ENCODE assay signal across 8 mouse cellular contexts in the genomic region with DNA sequence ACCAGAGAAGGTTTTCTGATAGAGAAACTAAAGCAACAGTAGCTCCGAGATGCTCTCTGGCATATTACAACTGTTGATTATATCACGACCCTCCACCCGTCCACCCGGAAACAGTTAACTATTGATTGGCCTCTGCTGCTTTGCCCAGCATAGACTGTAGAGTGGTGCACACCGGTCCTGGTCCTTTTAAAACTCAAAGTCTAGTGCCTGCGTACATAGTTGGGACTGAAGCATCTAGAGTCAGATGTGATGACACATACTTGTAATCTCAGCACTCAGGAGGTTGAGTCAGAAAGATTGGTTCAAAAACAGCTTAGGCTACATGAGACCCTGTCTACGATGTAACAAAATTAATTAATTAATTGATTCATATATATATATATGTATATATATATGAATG. TPM values are rescaled to one million over a fixed set of nuclear protein-coding genes. Genes with fewer than 3 reads are reported as not detected.
A peak's percentile ranks its signal among the peaks of the same experiment; 100 is the strongest.
DNase-seq lines count a peak whose midpoint lies in the region; ATAC-seq and TF ChIP-seq lines count a peak whose summit lies in the region.

No protein-coding gene starts in this region.

- H3K27ac ChIP-seq in layer of hippocampus, adult 2 months = peak overlapping the region; percentile 87
- no peak overlapping the region for H3K27ac ChIP-seq in intestine, embryonic 14.5 days (ENCODE audit: low read depth)
- H3K27ac ChIP-seq in midbrain, postnatal 0 days (ENCODE audit: low read depth, low read length) = peak overlapping the region; percentile 62; the same call in 1 of the 2 replicates

- peaks cover 8% of the 10 kb centered on the region for H3K4me1 ChIP-seq in intestine, embryonic 14.5 days (replicated peaks; ENCODE audit: control insufficient read depth, insufficient read depth, low read length)
- peaks cover 7% of the 10 kb centered on the region; the same call in 1 of the 2 replicates for H3K4me1 ChIP-seq in midbrain, postnatal 0 days (ENCODE audit: insufficient read depth, low read length)

- H3K4me3 ChIP-seq in layer of hippocampus, adult 2 months = peak overlapping the region; percentile 66
- H3K4me3 ChIP-seq in intestine, embryonic 14.5 days (ENCODE audit: low read depth, low read length) = peak overlapping the region; percentile 78
- H3K4me3 ChIP-seq in midbrain, postnatal 0 days (ENCODE audit: low read depth, low read length) = peak overlapping the region; percentile 73

- peak overlapping the region; percentile 69 for H3K4me2 ChIP-seq in intestine, embryonic 14.5 days (ENCODE audit: low read length)
- peak overlapping the region; percentile 57 for H3K4me2 ChIP-seq in midbrain, postnatal 0 days (ENCODE audit: low read depth, low read length, poor library complexity, severe bottlenecking)

- TF ChIP-seq CTCF in layer of hippocampus, adult 2 months (conservative IDR thresholded peaks at IDR 0.05) = no peak
- TF ChIP-seq CTCF in midbrain, postnatal 0 days (IDR thresholded peaks at IDR 0.05) = no peak

- no peaks in the 10 kb centered on the region for H3K9me3 ChIP-seq in intestine, embryonic 14.5 days (ENCODE audit: control insufficient read depth, low read length)
- no peaks in the 10 kb centered on the region for H3K9me3 ChIP-seq in midbrain, postnatal 0 days (ENCODE audit: low read length)

- peak overlapping the region; percentile 56 for H3K9ac ChIP-seq in intestine, embryonic 14.5 days (ENCODE audit: low read length)
- H3K9ac ChIP-seq in midbrain, postnatal 0 days (replicated peaks; ENCODE audit: low read length, poor library complexity, severe bottlenecking) = peak overlapping the region; percentile 71

- ATAC-seq in common myeloid progenitor, adult 5-6 weeks (replicated peaks; ENCODE audit: low read depth, poor library complexity, severe bottlenecking) = 0 out of 2 replicates have a peak, but pooled peaks have one; percentile 12
- ATAC-seq in intestine, embryonic 14.5 days (replicated peaks; ENCODE audit: low FRiP score, low TSS enrichment, low read depth) = no peak
- ATAC-seq in midbrain, postnatal 0 days (ENCODE audit: low FRiP score) = no peak

- 16% methylated on average over 7 of the region's 7 CpGs for WGBS in intestine, embryonic 14.5 days
- 29% methylated on average over 7 of the region's 7 CpGs for WGBS in midbrain, postnatal 0 days

- DNase-seq in layer of hippocampus, adult 2 months (ENCODE audit: low spot score in 2 of 2) = no peak
- DNase-seq in layer of hippocampus, adult 11-12 months (ENCODE audit: low spot score) = no peak
- no peak for DNase-seq in intestine, embryonic 14.5 days (ENCODE audit: low spot score)
- DNase-seq in midbrain, postnatal 0 days (ENCODE audit: low spot score) = no peak
- DNase-seq in adipocyte (ENCODE audit: low spot score) = no peak
- no peak for DNase-seq in thymus, postnatal 25 days
- DNase-seq in adrenal gland, adult 18-20 months (ENCODE audit: low spot score in 2 of 2) = no peak

- peaks cover 16% of the 10 kb centered on the region; the same call in 1 of the 2 replicates for H3K36me3 ChIP-seq in intestine, embryonic 14.5 days (ENCODE audit: control insufficient read depth, insufficient read depth, low read length)
- H3K36me3 ChIP-seq in midbrain, postnatal 0 days (ENCODE audit: insufficient read depth, low read length) = peaks cover 6% of the 10 kb centered on the region; the same call in 1 of the 2 replicates

- no peaks in the 10 kb centered on the region for H3K27me3 ChIP-seq in intestine, embryonic 14.5 days (replicated peaks; ENCODE audit: control insufficient read depth, insufficient read depth, low read length)
- no peaks in the 10 kb centered on the region for H3K27me3 ChIP-seq in midbrain, postnatal 0 days (ENCODE audit: insufficient read depth, low read length)

RNA-seq across cellular contexts. Expression of a gene that starts 0.7 kb away (rescaled TPM):
- total RNA-seq in layer of hippocampus, adult 2 months (2021) = 10 to 100 TPM; 23.7 to 25.0 TPM
- total RNA-seq in common myeloid progenitor, adult 5-6 weeks (2017) = 18.8 and 22.0 TPM in 2 replicates
- 36.0 and 36.6 TPM in 2 replicates for polyA plus RNA-seq in intestine, embryonic 14.5 days (2014; fragmentation: Nextera tagmentation; extraction: Ambion mirVana)
- total RNA-seq in midbrain, postnatal 0 days (2014; rRNA removed) = 15.5 and 15.8 TPM in 2 replicates
- polyA plus RNA-seq in midbrain, postnatal 0 days (2015; fragmentation: Nextera tagmentation; extraction: Ambion mirVana) = 14.8 and 15.6 TPM in 2 replicates
- 10 to 100 TPM; 34.7 to 52.2 TPM for total RNA-seq in adrenal gland, adult 18-20 months (2021)

RNA-seq across cellular contexts. Expression of a gene that starts 18.4 kb away (rescaled TPM):
- not detected for total RNA-seq in layer of hippocampus, adult 2 months (2021)
- not detected in 2 replicates for total RNA-seq in common myeloid progenitor, adult 5-6 weeks (2017)
- not detected in 2 replicates for polyA plus RNA-seq in intestine, embryonic 14.5 days (2014; fragmentation: Nextera tagmentation; extraction: Ambion mirVana)
- not detected in 2 replicates for total RNA-seq in midbrain, postnatal 0 days (2014; rRNA removed)
- polyA plus RNA-seq in midbrain, postnatal 0 days (2015; fragmentation: Nextera tagmentation; extraction: Ambion mirVana) = not detected in 2 replicates
- total RNA-seq in adrenal gland, adult 18-20 months (2021) = not detected

RNA-seq across cellular contexts. Expression of a gene that starts 43.6 kb away (rescaled TPM):
- 10 to 100 TPM; 70.5 to 73.2 TPM for total RNA-seq in layer of hippocampus, adult 2 months (2021)
- 42.0 and 47.0 TPM in 2 replicates for total RNA-seq in common myeloid progenitor, adult 5-6 weeks (2017)
- 25.9 and 27.1 TPM in 2 replicates for polyA plus RNA-seq in intestine, embryonic 14.5 days (2014; fragmentation: Nextera tagmentation; extraction: Ambion mirVana)
- total RNA-seq in midbrain, postnatal 0 days (2014; rRNA removed) = 93.5 and 99.1 TPM in 2 replicates
- polyA plus RNA-seq in midbrain, postnatal 0 days (2015; fragmentation: Nextera tagmentation; extraction: Ambion mirVana) = 25.8 and 28.5 TPM in 2 replicates
- 10 to 100 TPM; 49.5 to 60.5 TPM for total RNA-seq in adrenal gland, adult 18-20 months (2021)
